Mouse (Mus musculus) MN1 (cell line): ENCODE measurements around the gene a.
"Not testable (repeated sequence)": the region's sequence is repeated elsewhere in the genome, so short reads cannot be mapped to it uniquely, and the experiment has no call there.

Source experiments
- DNase-seq: peaks from one replicate; pipeline ENCODE4 v3.0.0-alpha.2; 2016; ENCODE audit warnings: low spot score

Gene a

DNA sequence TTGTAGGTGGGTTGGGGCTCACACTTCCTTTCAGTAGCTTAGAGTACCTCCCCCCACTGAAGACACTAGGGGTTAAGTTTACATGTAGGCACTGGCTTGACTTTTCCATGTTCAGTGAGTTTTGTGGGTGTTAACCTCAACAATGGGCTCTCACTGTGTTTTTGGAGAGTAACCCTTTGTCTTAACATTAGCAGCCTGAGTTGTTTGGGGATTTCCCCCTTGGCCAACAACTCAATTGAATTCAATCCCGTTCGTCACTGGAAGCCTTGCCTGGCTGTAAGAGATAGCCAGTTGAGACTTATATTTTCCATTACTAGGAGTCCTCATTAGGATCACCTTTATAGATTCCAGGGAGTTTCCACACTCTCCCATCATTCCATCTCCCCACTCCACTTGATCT, 45.3 kb downstream of the a start:
- DNase-seq: no peak

DNA sequence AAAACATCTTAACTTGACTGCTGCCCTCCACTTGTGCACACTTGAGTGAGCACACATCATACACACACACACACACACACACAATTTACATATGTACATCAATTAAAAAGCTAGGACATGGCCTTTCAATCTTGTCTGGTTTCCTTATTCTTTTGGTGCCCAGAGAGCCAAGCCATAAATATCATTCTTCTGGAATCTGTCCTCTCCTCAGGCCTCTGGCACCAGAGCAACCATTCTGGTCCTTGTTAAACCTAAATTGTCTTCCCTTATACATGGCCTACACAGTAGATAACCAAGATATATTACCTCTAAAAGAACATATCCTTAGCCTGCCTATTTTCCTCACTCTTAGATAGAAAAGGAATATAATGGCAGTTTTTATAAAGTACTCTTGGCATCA, 56.9 kb downstream of the a start:
- no peak for DNase-seq

DNA sequence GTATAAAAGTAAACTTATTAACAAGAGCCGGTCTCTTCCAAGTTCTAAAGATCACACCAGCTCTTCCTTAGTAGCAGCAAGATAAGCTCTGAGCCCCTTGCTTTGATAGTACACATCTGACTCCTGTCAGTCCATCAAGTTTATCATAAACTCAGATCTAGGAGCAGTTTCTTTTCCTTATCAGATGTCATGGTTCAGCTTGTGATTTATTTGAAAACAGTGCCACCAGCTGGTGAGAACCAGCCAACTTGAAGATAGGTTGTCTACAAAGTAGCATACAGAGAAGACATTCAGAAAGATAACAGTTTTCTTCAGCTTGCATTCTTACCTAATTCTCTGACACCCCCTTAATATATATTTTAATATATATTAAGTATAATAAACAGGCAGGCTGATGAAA, 64.2 kb downstream of the a start:
- peak; percentile 60 for DNase-seq

DNA sequence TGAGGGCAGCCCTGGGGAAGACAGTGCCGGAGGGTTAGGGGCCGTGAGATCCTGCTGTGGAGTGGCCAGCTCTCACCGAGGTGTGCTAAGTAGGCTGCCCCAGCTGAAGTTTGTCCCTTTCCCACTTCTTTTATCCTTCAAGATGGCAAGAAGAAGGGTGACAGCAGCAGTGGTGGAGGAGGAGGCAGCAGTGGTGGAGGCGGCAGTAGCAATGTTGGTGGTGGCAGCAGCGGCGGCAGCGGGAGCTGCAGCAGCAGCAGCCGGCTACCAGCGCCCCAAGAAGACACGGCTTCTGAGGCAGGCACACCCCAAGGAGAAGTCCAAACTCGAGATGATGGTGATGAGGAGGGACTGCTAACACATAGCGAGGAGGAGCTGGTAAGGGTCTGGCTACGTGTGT, 72.5 kb downstream of the a start:
- DNase-seq: no peak

DNA sequence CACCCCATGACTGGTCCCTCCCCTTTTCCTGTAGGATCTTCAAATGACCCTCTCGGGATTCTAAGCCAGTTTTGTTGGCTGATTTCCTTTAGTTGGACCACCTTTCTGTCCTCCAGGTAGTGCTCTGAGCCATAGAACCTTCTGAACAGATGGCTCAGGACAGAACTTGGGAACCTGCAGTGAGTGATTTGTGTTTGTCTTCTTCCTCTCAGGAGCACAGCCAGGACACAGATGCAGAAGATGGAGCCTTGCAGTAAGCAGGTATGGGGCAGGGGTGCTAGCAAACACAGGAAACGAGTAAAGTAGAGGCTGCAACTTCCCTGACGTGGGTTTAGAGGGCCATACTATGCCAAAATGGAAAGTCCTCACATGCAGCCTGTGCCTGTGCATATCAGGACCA, 74.5 kb downstream of the a start:
- no peak for DNase-seq

DNA sequence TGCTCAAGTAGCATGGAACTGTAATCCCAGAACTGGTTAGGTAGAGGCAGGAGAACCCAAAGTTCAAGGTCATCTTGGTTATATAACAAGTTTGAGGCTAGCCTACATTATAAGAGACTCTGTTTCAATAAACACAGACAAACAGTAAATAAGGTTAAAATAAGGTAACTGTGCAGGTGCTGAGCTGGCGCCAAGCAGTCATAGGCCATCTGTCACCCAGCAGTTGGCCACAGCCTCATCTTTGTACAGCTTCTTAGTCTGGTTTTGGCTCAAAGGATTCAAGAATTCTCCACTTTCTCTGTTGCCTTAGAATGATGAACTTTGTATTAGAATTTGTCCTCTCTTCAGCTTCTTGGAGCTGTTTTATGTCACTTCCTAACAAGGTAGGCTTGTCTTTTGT, 76.9 kb downstream of the a start:
- no peak for DNase-seq

DNA sequence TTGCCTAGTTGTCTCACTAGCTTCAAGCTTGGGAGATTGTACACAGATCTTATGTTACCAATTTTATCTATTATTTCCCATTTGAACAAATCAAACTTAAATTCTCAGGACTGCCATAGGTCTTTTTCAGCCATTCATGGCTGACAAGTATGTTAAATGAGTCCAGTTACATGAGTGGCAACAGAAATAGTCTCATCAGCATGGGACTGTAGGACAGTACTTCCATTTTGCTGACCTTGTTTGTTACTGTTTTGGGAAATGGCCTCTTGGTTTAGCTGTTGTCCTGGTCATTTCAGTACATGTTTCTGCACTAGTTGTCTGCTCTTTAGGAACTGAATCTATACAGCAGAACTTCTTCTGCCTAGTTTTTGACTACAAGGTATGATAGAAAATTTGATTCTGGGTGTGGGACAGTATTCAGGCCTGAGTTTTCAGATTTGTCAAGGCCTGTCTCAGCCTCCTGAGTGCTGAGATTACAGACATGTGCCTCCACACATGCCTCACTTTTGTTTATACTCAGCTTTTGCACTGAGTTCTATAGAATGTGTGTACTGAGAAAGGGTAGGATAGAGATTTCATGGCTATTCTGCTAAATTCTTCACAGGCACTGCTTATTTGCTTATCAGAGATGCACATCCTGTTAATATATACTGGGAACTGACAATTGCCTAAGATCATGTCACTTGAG, 78.9 kb downstream of the a start:
- no peak for DNase-seq

DNA sequence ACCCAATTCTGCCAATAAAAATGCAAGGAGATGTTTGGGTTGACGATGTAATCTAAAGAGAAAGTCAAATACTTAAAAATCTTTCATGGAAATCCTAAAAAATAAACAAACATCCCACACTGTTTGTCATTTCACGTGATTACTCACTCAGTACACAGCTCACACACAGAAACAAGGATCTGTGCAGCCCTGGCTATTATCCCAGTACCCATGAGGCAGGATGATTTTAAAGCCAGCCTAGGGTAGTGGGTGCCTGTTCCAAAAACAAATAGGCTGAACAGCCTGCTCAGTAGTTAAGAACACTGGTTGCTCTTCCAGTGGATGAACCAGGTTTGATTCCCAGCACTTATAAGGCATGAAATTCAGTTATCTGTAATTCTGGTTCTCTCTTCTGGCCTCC, 85.4 kb downstream of the a start:
- DNase-seq: peak; percentile 8

DNA sequence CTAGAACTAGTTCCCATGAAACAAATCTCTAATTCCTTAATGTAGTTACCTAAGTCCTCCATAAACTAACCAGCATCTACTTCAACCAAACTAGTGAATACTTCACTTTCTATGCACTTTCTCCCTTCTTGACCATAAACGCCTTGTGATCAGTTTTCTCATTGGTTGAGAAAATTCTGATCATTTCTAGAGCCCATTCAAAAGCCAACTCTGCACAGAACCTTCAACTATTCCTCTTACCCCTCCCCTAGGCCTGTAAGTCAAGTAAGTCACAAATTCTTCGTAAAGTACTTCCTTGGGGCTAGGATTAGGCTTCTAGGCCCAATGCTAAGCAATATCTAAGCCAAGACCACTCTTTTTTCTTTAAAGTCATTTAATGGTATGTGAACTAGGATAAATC, 100.4 kb downstream of the a start:
- no peak for DNase-seq

DNA sequence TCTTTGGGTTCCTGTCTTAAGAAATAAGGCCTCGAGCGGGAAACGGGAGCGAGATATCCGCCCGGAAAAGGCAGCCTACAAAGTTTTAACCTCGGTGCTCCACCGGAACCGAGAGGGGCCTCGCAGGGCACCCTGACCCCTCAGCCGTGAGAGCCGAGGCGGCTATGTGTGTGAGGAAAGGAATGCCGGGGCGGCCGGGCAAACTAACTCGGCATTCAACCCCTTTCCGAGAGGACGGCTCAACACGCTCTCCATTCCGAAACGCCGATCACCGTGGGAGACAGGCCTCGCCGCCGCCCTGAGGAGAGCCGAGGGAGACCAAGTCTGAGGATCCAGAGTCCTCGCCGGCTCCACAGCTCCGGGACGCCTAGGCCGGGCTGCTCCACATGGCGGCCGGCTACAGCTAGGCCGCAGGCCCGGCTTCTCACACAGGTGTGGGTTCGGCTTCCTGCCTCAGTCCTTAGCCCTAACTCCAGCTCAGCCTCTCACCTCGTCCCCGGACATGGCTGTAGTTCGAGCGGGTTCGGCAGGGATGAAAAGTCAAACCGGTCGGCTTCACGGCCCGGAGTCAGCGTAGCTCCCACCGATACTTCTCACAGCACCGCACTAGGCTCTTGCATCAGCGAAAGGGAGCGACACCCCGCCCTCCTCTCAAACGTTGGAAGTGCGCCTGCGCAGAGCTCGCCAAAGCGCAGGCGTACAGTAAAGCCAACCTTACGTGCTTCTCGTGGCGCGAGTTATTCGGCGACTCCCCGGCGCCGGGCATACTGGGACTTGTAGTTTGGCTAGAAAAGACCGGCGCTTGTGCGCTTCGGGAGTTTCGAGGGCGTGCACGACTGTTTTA, 101.2 kb downstream of the a start, which contains the start of gene Eif2s2:
Gene Eif2s2, minus strand, starts transcription at position 735 of the 844 bp plus-strand sequence.
- peak; percentile 99 for DNase-seq

DNA sequence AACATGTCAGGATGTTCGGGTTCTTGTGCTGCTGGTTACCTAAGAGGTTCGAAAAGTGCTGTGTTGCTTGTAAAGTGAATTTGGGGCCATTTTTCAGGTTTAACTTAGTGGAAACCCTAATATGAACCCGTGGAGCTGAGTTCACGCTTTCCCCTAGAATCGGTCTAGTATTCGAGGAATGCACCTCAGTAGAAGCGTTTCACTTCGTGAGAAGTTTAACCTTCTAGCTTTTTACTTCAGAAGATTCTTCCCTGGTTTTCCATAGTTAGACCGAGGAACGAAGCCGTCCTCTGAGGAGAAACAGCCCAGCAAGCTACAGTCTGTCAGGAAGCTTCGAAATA, 101.8 kb downstream of the a start:
- no peak for DNase-seq

DNA sequence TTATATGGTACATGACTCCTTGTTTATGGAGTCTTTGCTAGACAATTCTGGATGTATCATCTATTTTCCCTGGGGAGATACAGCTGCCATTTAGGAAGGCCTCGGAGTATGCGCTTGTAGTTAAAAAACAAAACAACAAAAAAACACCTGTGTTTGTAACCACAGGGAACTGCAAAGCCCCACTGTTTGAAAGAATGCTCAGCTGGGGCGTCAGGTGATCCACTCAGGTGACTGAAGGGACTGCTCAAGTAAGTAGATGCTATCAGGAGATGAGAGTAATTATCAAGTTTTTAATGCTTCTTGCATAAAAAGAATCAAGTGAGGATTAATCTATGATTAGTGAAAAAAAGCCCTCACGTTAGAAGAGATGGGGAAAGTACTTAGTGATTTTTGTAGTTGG, 102.3 kb downstream of the a start:
- peak; percentile 36 for DNase-seq

DNA sequence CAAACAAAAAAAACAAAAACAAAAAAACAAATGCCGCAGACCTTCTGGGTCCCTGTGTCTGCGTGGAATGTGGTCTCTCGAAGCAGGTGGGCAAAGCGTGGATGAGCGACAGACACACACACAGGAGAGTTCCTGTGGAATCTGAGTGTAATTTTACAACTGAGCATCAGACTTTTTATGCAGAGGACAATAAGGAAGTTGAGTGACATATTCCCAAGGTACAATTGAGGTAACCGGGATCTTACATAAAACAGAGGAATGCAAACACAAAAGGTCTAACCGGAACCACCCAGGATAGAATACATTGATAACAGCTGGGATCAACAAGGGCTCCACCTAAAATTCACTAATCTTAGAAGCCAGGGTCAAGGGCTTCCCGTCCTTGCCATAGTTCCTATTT, 107.8 kb downstream of the a start:
- not testable (repeated sequence) for DNase-seq

DNA sequence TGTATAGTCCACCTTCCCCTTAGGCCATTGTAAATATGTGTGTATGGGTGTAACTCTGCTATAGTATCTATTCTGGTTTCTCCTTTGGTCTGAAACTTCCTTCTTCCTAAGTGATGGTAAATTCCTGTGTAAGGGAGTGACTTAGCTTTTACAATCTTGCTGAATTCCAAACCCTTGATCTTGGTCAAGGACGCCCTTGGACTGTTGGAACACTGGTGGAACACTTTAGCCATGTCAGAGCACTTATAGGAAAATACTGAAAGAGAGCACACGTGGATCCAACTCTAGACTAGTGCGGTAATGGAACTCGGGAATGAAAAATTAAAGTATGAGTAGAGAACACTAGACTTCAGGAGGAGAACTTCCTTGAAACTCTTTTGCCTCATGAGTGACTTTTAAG, 108.2 kb downstream of the a start:
- not testable (repeated sequence) for DNase-seq

DNA sequence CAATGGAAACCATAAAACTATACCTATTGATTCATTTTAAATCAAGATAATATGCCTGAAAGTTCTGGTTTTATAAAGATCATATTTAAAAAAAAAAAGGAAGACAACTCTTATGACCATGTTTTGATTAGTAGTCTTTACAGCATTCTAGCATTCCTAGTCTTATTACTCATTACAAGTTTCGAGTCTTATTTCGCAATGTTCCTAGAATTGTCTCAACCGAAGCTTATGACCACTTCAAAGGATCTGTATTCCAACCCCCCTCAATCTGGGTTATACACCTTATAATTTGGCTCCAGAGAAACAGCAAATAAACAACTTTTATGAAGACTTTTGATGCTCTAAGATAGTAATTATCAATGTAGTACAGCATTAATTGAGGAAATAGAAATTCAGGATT, 110.9 kb downstream of the a start:
- DNase-seq: no peak

DNA sequence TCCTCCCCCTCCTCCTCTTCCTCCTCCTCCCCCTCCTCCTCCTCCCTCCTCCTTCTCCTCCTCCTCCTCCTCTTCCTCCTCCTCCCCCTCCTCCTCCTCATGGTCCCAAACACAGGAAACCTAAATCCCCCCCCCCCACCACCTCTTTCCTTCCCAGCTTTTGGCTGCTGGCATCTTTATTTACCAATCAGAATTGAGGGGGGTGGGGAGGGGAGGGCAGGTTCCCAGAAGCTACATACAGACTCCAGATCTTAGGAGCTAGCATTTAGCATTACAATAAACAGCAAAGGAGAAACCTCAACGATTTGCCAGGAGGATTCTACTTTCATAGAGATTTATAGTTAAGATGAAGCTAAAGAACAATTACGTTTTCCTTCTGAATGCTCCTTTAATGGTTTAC, 114.6 kb downstream of the a start:
- DNase-seq: no peak

DNA sequence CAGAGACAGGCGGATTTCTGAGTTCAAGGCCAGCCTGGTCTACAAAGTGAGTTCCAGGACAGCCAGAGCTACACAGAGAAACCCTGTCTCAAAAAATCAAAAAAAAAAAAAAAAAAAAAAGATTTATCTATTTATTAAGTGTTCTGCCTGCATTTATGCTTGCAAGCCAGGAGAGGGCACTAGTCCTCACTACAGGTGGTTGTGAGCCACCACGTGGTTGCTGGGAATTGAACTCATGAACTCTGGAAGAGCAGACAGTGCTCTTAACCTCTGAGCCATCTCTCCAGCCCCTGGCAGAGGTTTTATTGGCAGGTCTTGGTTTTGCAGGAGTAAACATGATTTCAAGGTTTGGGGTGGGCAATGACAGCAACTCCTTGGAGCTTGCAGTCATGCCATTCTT, 117.0 kb downstream of the a start:
- DNase-seq: not testable (repeated sequence)

DNA sequence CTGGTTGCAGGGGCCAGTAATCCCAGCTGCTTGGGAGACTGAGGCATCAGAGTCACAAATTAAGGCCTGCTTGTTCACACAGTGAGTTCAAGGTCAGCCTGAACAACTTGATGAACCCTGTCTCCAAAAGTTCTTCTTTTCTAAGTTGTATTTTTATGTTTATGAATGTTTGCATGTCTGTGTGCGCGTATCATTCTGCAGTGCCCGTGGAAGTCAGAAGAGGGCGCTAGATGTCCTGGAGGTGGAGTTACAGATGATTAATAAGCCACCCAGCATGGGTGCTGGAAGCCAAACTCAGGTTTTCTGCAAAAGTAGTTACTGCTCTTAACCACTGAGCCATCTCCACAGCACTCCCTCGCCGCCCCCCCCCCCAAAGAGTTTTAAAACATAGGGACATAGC, 118.6 kb downstream of the a start:
- no peak for DNase-seq

DNA sequence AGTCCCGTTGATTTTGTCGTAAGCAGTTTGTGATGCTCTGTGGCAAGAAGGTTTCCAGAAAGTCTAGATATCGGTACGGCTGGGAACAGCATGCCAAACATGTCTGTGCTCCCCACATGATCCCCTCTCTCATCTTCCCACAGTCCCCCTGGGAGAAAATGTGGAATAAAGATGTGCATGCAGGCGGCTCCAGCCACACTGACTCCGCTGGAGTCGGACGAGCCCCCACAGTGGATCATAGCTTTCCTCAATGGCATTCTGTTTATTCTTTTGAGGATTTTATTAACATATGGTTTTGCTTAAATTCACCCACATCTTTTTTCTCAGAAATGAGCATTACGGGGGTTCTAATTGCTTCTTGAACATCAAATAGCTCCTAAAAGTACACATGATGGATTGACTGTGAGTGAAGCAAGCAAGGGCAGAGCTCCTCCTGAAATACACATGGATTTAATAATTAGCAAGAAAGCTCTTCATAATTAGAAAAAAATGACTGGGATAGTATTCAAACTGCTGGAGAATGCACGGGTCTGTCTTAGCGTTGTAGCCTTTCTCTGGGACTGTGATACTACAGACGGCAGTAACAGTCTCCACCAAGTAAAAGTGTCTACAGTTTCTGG, 124.8 kb downstream of the a start:
- DNase-seq: no peak

DNA sequence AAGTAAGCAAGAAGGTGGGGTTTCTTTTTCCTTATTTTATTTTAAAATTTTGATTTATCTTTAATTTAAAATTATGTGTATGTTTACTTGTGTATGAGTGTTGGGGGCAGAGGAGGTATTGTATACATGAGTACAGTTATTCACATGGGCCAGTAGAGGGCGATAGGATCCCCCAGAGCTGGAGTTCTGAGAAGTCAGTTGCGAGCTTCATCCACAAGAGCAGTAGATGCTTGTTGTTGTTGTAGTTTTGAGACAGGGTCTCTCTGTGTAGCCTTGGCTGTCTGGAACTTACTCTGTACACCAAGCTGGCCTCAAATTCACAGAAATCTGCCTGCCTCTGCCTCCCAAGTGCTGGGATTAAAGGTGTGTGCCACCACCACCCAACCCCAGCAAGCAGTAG, 125.3 kb downstream of the a start:
- DNase-seq: no peak

DNA sequence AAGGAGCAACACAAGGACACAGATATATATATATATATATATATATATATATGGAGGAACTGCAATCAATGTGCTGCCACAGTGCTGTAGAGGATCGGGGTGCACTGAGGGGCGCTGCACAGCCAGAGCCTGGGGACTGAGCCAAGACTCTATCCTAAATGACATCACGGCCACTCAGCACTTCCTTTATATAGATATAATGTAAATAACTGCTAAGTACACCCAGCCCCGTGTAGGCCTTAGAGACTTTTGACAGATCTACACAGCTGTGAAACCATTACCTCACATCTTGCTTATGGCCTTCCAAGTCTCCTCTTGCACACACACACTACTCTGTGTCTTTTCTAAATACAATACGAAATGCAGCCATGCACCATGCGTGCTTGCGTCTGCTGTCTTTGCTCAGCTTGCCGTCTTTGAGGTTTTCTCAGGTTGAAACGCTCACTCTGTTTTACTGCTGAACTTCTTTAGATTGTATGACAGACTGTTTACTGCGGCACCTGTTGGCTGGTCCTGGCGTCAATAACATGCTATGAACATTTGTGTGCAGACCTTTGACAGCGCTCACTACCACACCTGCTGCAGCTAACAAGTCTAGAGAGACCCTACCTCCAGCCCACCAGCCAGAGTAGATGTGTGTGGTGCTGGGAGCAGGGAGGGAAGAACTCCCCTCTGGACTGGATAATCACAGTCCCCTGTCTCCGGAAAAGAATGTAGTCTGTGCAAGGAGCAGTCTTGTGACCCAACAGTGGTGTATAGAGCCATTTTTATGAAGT, 126.9 kb downstream of the a start:
- DNase-seq: no peak

DNA sequence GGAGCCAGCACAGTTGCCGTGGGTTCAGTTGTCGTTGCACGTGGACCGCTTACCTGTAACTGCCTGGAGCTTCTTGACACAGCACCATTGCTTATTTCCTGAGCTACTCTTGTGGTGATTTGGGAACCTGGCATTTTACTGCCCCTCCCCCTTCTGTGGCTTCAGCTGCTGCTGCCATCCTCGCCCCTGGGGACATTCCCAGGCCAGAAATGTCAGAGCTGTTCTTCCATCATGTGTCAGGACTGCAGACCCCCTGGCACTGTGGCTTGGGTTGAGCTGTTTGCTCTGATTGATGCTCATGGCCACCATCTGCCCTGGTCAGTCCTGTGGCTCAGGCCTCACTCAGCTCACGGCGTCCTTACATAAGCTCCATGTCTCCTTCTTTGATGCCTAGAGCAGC, 129.7 kb downstream of the a start:
- no peak for DNase-seq

DNA sequence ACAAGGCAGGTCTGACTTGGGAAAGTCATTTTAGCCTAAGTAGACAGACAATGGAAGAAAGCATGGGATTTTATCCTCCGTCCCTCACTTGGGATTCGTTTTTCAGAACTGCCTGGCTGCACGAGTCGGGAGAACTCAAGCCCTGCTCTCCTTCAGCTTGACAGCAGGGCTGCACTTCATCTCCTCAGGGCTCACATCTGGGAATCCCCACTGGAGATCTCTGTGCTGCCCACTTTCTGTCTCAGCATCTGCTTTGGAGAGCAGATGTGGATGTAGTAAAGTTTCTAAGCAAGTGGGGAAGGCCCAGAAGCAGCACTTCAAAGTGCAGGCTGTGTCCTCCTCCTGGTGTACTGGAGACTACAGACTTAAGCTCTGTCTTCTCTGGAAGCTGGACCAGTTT, 130.9 kb downstream of the a start:
- DNase-seq: not testable (repeated sequence)
